Mouse (Mus musculus): ENCODE data around the gene Faf1.

The Faf1 gene

DNA sequence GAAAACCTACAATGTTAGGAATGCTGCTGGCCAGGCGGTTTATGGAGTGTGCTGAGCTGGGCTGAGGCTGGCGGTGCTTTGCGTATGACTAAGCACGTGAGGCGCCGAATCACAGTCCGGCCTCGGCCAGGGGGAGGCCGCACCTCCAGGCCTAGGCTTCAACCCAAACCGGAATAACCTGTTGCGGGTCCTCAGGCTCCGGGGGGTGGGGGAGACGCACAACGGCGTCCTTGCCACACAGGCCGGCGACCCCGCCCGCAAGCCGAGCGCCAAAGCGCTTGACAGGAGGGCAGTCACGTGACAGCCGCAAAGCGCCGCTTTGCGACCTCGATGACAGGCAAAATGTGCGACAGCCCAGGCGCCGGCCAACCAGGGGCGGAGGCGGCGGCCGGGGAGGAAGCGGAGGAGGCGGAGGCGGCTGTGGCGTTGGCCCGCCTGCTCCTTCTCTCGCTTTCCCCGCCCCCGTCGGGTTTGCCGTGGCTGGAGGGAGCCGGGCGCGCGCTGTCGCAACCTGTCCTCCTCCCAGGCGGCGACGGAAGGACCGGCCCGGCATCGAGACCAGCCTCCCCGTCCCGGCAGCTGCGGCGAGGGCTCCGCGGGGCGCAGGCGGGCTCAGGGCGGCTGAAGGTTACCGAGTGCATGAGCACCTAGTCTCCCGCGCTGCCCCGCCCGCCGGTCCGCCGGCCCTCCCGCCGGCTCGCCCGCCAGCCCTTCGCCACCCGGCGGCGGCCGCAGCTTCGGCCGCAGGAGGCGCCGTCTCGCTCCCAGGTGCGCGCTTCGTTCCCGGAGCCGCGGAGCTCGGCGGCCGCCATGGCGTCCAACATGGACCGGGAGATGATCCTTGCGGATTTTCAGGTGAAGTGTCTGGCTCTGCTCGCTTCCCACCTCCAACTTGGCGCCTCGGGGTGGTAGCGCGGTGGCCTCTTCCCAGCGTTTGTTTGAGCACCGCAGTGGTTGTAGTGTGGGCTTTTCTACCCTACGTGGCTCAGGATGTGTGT is at the start of gene Faf1:
TSS of gene Faf1 (plus strand) at position 371 of the 998 bp plus-strand sequence.
- in situ Hi-C loops (cut with MboI, MseI), result no loop called here

DNA sequence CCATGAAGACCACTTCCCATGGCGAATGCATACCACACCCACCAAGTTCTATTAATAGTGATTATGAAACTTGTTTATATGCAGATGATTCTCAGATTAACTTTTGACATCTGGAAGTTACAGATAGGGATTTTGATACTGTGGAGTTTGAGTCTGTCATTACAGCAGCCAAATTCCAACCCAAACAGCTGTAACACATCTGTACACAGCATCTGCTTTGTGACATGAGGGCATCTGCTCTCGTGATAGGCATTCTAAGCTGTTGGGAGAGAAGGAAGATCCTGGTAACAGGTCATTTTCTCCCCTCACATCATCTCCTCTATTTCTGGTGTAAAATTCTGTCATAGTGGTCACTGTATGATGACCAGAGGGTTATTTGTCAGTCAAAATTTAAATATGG is 46.2 kb upstream of the Faf1 start:
- in situ Hi-C loops (cut with MboI, MseI), result loop anchor here in 1 of 2 experiments (5.0 to 25.0 kb wide), 2 partner anchors 38 to 832 kb away; no protein-coding TSS in a partner anchor

GRCm38 (mm10) chr4:109631029-109631428 is 45.4 kb upstream of the Faf1 start:
- in situ Hi-C loops (cut with MboI, MseI), result loop anchor here in 1 of 2 experiments (5.0 to 25.0 kb wide), 2 partner anchors 39 to 831 kb away; no protein-coding TSS in a partner anchor

DNA sequence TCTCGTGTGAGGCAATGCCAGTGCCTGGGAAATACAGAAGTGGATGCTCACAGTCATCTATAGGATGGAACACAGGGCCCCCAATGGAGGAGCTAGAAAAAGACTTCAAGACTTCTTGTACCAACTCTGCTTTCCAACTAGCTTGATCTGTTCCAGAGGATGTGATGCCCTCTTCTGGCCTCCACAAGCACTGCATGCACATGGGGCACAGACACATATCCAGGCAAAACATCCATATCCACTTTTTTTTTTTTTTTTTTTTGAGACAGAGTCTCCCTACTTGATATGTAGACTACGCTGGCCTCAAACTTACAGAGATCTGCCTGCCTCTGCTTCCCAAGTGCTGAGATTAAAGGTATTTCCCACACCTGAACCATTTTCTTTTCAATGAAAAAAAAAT is 41.4 kb upstream of the Faf1 start:
- in situ Hi-C loops (cut with MboI, MseI), result loop anchor here (5.0 to 25.0 kb wide), 4 partner anchors 43 to 827 kb away; no protein-coding TSS in a partner anchor

DNA sequence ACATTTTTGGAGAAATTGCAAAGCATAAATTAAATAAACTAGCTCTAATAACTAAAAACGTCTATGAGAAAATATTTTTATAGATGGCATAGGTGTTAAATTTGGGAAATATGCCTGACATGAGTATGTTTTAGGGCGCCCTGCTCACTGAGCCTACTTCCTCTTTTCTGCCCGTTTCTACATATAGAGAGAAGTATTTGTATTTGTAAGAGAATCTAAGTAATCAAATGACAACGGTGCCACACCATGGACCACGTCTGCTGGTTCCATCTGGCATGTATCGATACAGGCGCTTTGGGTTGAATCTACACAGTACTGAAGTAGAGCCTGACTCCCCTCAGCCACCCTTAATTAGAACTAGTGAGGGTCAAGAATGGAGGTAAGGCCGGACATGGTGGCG is 37.0 kb upstream of the Faf1 start:
- in situ Hi-C loops (cut with MboI, MseI), result loop anchor here (5.0 to 25.0 kb wide), 3 partner anchors 67 to 823 kb away; no protein-coding TSS in a partner anchor

GRCm38 (mm10) chr4:109640141-109640540 is 36.2 kb upstream of the Faf1 start:
- in situ Hi-C loops (cut with MboI, MseI), result loop anchor here in 1 of 2 experiments (25.0 kb wide), 1 partner anchor 822 kb away; no protein-coding TSS in a partner anchor

GRCm38 (mm10) chr4:109641451-109641850 is 34.9 kb upstream of the Faf1 start:
- in situ Hi-C loops (cut with MboI, MseI), result loop anchor here in 1 of 2 experiments (25.0 kb wide), 1 partner anchor 821 kb away; no protein-coding TSS in a partner anchor

DNA sequence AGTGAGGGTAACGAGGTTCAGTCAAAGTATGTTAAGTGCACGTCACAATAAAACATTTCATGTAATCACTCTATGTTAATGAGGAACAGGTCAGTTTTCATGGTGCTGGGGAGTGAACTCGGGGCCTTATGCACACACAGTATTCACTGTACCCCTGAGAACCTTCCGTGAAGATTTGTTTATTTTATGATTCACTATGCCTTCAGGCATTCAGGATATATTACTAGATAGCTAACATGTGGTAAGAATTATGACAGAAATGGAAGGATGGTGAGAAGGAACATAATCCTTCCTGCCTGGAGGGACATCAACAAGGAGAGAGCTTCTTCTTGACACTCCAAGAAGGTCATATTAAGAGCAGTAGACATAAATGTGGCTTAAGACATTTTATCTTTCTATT is 29.1 kb upstream of the Faf1 start:
- in situ Hi-C loops (cut with MboI, MseI), result loop anchor here in 1 of 2 experiments (25.0 kb wide), 1 partner anchor 815 kb away; no protein-coding TSS in a partner anchor

DNA sequence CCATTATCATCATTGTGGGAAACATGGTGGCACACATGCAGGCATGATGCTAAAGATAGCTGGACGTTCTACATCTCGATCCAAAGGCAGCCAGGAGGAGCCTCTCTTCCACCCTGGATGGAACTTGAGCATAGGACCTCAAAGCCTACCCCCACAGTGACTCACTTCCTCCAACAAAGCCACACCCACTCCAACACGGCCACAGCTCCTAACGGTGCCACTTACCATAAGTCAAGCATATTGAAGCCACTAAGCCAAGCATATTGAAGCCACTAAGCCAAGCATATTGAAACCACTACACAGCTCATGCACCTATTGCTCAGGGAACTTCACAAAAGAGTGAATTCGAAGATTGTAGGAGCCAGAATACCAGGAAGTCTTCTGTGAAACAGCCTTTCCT is 27.1 kb upstream of the Faf1 start:
- in situ Hi-C loops (cut with MboI, MseI), result loop anchor here in 1 of 2 experiments (25.0 kb wide), 1 partner anchor 813 kb away; no protein-coding TSS in a partner anchor

- in situ Hi-C loops (cut with MboI, MseI), result loop anchor here in 1 of 2 experiments (25.0 kb wide), 1 partner anchor 816 kb away; the partner anchor contains the start of genes A730015C16Rik, Btf3l4, Kti12 and Txndc12
Observed at GRCm38 (mm10) chr4:109653251-109653650, 23.1 kb upstream of the Faf1 start.

- in situ Hi-C loops (cut with MboI, MseI), result loop anchor here in 1 of 2 experiments (25.0 kb wide), 1 partner anchor 817 kb away; the partner anchor contains the start of genes A730015C16Rik, Btf3l4, Kti12 and Txndc12
Observed at GRCm38 (mm10) chr4:109654701-109655100, 21.7 kb upstream of the Faf1 start.

- in situ Hi-C loops (cut with MboI, MseI), result loop anchor here in 1 of 2 experiments (25.0 kb wide), 1 partner anchor 818 kb away; the partner anchor contains the start of genes A730015C16Rik, Btf3l4, Kti12 and Txndc12
Observed at GRCm38 (mm10) chr4:109655738-109656137, 20.6 kb upstream of the Faf1 start.

DNA sequence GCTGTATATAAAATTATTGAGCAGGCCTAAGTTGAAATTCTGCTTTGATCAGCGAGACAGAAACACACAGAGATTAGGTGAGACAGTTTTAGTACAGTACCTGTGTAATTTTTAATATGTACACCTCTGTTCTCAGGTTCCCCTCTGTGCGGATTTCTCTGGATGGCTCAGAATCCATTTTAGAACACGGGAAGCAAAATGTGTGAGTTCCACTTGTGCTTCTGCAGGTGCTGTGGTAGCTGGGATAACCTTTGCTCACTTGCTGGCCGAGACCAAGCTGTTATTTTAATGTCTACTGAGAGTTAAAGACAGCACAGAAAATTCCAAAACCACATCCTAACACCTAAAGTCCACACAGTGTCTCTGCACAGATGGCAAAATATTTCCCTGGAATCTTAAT is 20.1 kb upstream of the Faf1 start:
- in situ Hi-C loops (cut with MboI, MseI), result loop anchor here in 1 of 2 experiments (25.0 kb wide), 1 partner anchor 819 kb away; the partner anchor contains the start of genes A730015C16Rik, Btf3l4, Kti12 and Txndc12

DNA sequence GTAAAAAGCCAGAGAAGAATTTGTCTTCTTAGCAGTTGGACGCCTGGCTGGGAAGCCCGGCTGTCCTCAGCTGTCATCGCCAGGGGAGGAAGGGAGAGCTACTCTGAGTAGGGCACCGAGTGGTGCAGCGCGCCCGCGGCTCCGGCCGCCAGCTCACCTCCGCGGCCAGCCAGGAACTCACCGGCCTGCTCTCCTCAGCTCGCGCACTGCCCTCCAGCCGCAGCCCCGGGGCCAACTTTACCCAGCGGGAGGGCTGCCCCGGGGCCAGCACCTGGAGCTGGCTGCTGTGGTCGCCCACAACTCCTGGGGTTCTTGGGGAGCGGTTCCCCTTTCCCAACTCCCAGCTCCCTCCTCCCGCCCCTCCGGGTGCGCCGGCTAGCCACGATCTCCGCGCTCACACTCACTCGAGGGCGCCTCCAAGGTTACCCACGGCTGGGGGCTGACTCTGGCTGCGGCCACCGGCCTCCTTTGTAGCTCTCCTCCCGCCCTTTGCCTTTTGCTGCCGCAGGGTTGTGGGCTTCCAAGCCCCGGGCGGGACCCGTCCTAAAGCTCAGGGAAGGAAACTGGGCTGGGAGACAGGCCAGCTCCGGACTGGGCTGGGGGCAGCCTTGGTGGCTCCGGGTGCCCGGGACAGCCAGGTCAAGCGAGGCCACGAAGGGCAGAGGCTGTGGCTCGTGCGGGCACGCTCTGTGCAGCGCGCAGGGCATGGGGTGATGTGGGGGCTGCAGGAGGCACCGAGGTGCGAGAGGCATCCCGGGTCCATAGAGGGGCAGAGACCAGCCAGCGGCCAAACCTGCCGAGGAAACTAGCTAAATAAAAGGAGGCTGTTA is 19.2 kb upstream of the Faf1 start:
- in situ Hi-C loops (cut with MboI, MseI), result loop anchor here in 1 of 2 experiments (25.0 kb wide), 1 partner anchor 820 kb away; the partner anchor contains the start of genes A730015C16Rik, Btf3l4, Kti12 and Txndc12

GRCm38 (mm10) chr4:109657851-109658500 is 18.4 kb upstream of the Faf1 start:
- in situ Hi-C loops (cut with MboI, MseI), result loop anchor here in 1 of 2 experiments (25.0 kb wide), 1 partner anchor 821 kb away; the partner anchor contains the start of genes A730015C16Rik, Btf3l4, Kti12 and Txndc12

DNA sequence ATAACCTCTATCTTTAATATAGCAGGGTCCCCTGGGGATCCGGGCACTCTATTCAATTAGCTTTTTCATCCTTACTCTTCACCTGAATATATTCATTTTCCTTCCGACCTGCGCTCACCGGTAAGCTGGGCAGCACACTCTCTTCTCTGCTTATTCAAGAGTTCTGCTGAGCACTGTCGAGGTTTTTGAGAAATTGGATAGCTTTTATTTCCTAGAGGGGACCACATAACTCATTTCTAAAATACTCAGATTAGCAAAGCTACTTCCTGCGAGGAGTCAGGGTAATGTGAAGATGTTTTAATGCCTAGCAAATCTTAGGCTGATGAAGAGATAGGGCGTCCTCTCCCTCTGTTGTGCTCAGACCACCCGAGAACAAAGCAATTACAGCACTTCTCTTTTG is 17.6 kb upstream of the Faf1 start:
- in situ Hi-C loops (cut with MboI, MseI), result loop anchor here in 1 of 2 experiments (25.0 kb wide), 1 partner anchor 822 kb away; the partner anchor contains the start of genes A730015C16Rik, Btf3l4, Kti12 and Txndc12

- in situ Hi-C loops (cut with MboI, MseI), result loop anchor here in 1 of 2 experiments (25.0 kb wide), 1 partner anchor 822 kb away; the partner anchor contains the start of genes A730015C16Rik, Btf3l4, Kti12 and Txndc12
Observed at GRCm38 (mm10) chr4:109659571-109659970, 16.8 kb upstream of the Faf1 start.

DNA sequence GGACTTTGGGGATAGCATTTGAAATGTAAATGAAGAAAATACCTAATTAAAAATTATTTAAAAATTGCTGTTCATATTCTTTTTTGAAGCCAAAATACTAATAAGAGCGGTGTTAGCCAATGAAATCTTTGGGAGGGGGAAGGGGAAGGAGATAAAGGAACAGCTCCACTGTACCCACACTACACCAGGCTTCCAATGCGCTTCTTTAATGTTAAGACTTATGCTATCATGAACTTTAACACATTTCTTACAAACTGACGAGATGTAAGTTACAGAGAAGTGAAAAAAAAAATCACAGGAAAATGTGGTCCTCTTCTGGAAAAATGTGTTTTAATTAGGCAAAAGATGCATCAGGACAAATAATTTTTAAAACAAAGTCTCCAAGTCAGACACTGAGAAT is 15.8 kb upstream of the Faf1 start:
- in situ Hi-C loops (cut with MboI, MseI), result loop anchor here in 1 of 2 experiments (25.0 kb wide), 1 partner anchor 823 kb away; the partner anchor contains the start of genes A730015C16Rik, Btf3l4, Kti12 and Txndc12

DNA sequence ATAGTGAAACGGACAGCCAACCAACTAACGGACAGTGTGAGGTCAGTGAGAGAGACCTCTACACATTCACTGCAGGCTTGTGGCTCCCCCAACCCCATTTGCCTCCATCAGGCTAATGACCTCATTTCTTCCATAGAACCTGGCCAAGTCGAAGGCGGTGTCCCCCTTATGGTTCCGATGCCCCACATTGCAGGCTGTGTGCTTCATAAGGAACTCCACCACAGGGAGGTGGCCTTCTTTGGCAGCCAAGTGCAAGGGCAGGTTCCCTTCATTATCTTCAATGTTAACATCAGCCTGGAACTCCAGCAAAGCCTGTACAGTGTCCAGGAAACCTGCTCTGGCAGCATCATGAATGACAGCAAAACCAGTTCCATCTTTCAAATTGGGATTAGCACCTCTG is 15.2 kb upstream of the Faf1 start:
- in situ Hi-C loops (cut with MboI, MseI), result loop anchor here in 1 of 2 experiments (25.0 kb wide), 1 partner anchor 824 kb away; the partner anchor contains the start of genes A730015C16Rik, Btf3l4, Kti12 and Txndc12
